ENCODE assay signal across 13 mouse cellular contexts in the genomic region with DNA sequence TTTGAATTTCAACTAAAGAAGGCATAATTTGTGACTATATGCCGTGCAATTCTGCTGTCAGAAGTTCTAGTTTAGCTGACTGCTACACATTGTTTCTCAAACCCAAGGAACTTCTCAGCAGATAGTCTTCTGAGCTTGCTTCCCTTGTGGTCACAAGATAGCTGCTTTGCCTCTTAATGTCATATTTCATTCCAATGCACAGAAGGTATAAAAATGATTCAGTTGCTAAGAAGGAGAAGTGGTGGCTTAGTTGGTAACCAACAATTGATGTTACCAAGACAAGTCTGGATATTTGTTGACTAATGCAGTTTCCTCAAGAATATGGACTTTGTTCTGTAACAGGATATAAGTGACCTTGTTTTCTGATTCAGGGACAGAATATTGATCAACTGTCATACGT.
"Had no signal": no experiment of that assay in that cellular context is flagged by ENCODE, and none has a peak within 500 bp of the region (broad histone marks: within the 10 kb centered on the region; RNA-seq: fewer than 3 reads in every experiment).

No protein-coding gene starts in this region.

- DNase-seq: lung, adult 2 months; lung, postnatal 36 days; right cerebral cortex, postnatal 14 days; thymus, postnatal 14 days had no signal

- ATAC-seq: lung, postnatal 0 days; midbrain, embryonic 16.5 days had no signal

- H3K9me3 ChIP-seq: limb, embryonic 10.5 days; liver, embryonic 15.5 days; megakaryocyte, embryonic 14.5 days; midbrain, embryonic 12.5 days; neural tube, embryonic 13.5 days had no signal

- H3K9ac ChIP-seq: liver, embryonic 15.5 days; midbrain, embryonic 12.5 days; neural tube, embryonic 13.5 days had no signal

- H3K27ac ChIP-seq: left cerebral cortex, adult 2 months; limb, embryonic 10.5 days; liver, embryonic 15.5 days; midbrain, embryonic 12.5 days; neural tube, embryonic 13.5 days had no signal

- H3K4me1 ChIP-seq: limb, embryonic 10.5 days; liver, embryonic 15.5 days; midbrain, embryonic 12.5 days; neural tube, embryonic 13.5 days had no signal

- H3K27me3 ChIP-seq: liver, embryonic 15.5 days; megakaryocyte, embryonic 14.5 days; midbrain, embryonic 12.5 days; neural tube, embryonic 13.5 days had no signal

- H3K4me2 ChIP-seq: liver, embryonic 11.5 days; liver, embryonic 15.5 days; midbrain, embryonic 12.5 days; neural tube, embryonic 13.5 days had no signal

- H3K36me3 ChIP-seq: limb, embryonic 10.5 days; liver, embryonic 15.5 days; midbrain, embryonic 12.5 days; neural tube, embryonic 13.5 days had no signal

- H3K4me3 ChIP-seq: left cerebral cortex, adult 2 months; limb, embryonic 10.5 days; liver, embryonic 15.5 days; megakaryocyte, embryonic 14.5 days; midbrain, embryonic 12.5 days; neural tube, embryonic 13.5 days had no signal
